Mouse (Mus musculus) heart, adult 2 months (tissue): ENCODE results near the gene Kxd1. TPM values are rescaled to one million over a fixed set of nuclear protein-coding genes. Genes with fewer than 3 reads are reported as not detected.

Source experiments
- DNase-seq, 2 experiments: peaks; one replicate each; pipeline ENCODE4 v3.0.0; 2021
- H3K27ac ChIP-seq: fragments of 200-600 bp; 2 replicates; pipeline ENCODE4 v1.8.1; 2022
- H3K27me3 ChIP-seq: fragments of 200-500 bp; 2 replicates; pipeline ENCODE4 v1.6.1; 2012; ENCODE audit warnings: mild to moderate bottlenecking, low read length, inconsistent platforms, mixed read lengths; ENCODE audit not compliant: control insufficient read depth, insufficient read depth
- H3K36me3 ChIP-seq: fragments of 200-500 bp; 2 replicates; pipeline ENCODE4 v1.6.1; 2012; ENCODE audit warnings: low read length, inconsistent platforms; ENCODE audit not compliant: control insufficient read depth, insufficient read depth
- H3K4me1 ChIP-seq: fragments of 200-500 bp; 2 replicates; pipeline ENCODE4 v1.6.1; 2011; ENCODE audit warnings: low read length; ENCODE audit not compliant: control insufficient read depth, insufficient read depth
- H3K4me3 ChIP-seq: fragments of 200-600 bp; 2 replicates; pipeline ENCODE4 v1.8.1; 2022
- H3K79me2 ChIP-seq: fragments of 200-500 bp; replicated peaks from 2 replicates; pipeline ENCODE4 v1.6.1; 2012; ENCODE audit warnings: mild to moderate bottlenecking, inconsistent platforms, low read length, moderate library complexity, mixed read lengths; ENCODE audit not compliant: control insufficient read depth, insufficient read depth
- H3K9ac ChIP-seq: fragments of 200-500 bp; 2 replicates; pipeline ENCODE4 v1.6.1; 2012; ENCODE audit warnings: low read depth, mild to moderate bottlenecking, control low read depth, inconsistent platforms, low read length, mixed read lengths
- CTCF ChIP-seq: fragments of 200-600 bp; IDR thresholded peaks from 2 replicates; pipeline ENCODE4 v1.8.1; 2022; ENCODE audit warnings: antibody characterized with exemption, mild to moderate bottlenecking, moderate library complexity
- EP300 ChIP-seq: fragments of 200-500 bp; IDR thresholded peaks from 2 replicates; pipeline ENCODE4 v1.6.1; 2011; ENCODE audit warnings: low read depth, low read length, control low read depth; ENCODE audit not compliant: insufficient read depth
- POLR2A ChIP-seq: fragments of 200-500 bp; IDR thresholded peaks from 2 replicates; pipeline ENCODE4 v1.6.1; 2011; ENCODE audit warnings: mild to moderate bottlenecking, low read depth, low read length, control low read depth; ENCODE audit not compliant: insufficient read depth
- WGBS: fragments of 180-500 bp; shearing (Covaris S2); methylation state at CpG from one replicate; pipeline ENCODE4 v1.1.7; 2018; 5-methylcytosine and 5-hydroxymethylcytosine counted together
- intact Hi-C: fragments of 180-260 bp; cut with DNase I; formaldehyde crosslinking; loops from one replicate; pipeline ENCODE4 v1.15.1; 2025
- polyA plus RNA-seq: library from polyadenylated mRNA; depleted of rRNA; stranded (reverse); fragments of >200 nt; gene quantifications from 2 replicates; pipeline ENCODE4 v1.2.3, GENCODE M21; 2012
- total RNA-seq, 2 experiments: library from RNA; stranded (reverse); gene quantifications; 2 replicates each; pipeline ENCODE4 v1.2.3; 2021

Kxd1 gene
- total and polyA plus RNA-seq, 3 experiments, result 80.4 to 121 (median 99.4) TPM

DNA sequence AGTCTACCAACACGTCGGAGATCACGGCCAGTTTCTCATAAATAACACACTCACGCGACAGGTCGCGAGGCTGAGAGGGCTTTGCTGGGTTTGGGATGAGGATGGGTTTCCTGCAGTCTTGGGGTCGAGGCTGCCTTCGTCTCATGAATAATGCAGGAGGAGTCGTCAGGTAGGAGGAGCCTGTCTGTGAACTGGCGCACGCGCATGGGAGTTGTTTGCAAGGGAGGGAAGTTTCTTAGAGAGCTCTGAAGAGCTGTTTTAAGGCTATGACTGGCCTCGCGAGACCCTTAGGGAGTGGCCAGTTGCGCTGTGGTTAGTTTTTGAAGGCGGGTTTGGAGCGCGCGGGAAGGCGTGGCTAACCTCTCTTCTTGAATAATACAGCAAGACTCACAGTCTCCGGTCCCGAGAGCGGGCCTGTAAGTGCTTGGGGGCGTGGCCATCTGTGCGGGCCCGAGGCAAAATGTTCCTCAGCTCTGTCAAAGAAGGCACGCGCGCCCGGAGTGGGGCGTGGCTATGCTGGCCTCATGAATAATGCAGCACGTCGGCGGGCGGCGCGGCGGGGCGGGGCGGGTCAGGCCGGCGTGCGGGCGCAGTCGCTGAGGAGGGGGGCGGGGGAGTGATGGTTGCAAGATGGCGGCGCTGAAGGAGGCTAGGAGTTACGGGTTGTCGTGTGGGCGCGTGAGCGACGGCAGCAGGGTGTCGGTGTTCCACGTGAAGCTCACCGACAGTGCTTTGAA, 11.5 kb upstream of the Kxd1 start, which contains the start of gene Ell:
TSS of gene Ell (plus strand) at position 381 of the 737 bp plus-strand sequence.
- peak within 1 kb of the TSS; percentile 93 for H3K27ac ChIP-seq
- peak within 1 kb of the TSS; percentile 85 for H3K4me3 ChIP-seq
- peak within 1 kb of the TSS; percentile 83 for H3K9ac ChIP-seq
- H3K4me1 ChIP-seq, result peaks cover 23% of the 10 kb centered on the region
- H3K36me3 ChIP-seq, result no peaks in the 10 kb centered on the region; the same call in 1 of the 2 replicates
- no peaks in the 10 kb centered on the region for H3K27me3 ChIP-seq
- 1% methylated on average over 58 of the region's 58 CpGs for WGBS
- DNase-seq, result peak; percentile 99
- peaks cover 3% of the 10 kb centered on the region for H3K79me2 ChIP-seq
- intact Hi-C loops, result no loop called here
- TF ChIP-seq POLR2A, result peak; percentile 84
- no peak for TF ChIP-seq CTCF
- peak; percentile 75; the same call in 1 of the 2 replicates for TF ChIP-seq EP300

DNA sequence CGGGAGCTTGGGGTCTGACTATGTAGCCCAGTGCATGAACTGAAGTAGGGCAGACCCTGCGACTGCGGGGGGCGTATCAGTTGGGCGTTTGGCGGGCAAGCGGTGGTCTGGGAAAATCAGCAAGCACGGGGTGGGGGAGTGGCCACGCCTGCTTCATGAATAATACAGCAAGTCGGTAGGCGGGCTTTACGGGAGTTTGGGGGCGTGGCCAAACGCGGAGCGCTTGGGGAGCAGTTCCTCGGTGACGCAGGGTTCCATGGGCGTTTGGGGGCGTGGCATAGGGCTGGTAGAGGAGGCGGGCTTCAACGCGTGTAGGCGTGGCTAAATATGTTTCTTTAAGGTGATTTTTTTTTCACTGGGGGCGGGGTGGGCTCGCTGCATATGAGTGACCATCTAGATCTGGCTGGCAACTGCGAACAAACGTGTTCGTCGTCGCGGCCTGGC, 10.9 kb upstream of the Kxd1 start:
- Histone ChIP-seq H3K36me3 (no peaks in the 10 kb centered on the region; the same call in 1 of the 2 replicates), H3K79me2 (peaks cover 3% of the 10 kb centered on the region), H3K4me1 (peaks cover 17% of the 10 kb centered on the region), H3K4me3 (peak overlapping the region; percentile 85), H3K27ac (peak overlapping the region; percentile 93), H3K9ac (peak overlapping the region; percentile 53), H3K27me3 (no peaks in the 10 kb centered on the region)
- WGBS, result under 1% methylated on average over 32 of the region's 32 CpGs
- TF ChIP-seq EP300 (no peak), POLR2A (no peak; the same call in 1 of the 2 replicates), CTCF (no peak)
- DNase-seq, result peak; percentile 98
- intact Hi-C loops, result no loop called here

DNA sequence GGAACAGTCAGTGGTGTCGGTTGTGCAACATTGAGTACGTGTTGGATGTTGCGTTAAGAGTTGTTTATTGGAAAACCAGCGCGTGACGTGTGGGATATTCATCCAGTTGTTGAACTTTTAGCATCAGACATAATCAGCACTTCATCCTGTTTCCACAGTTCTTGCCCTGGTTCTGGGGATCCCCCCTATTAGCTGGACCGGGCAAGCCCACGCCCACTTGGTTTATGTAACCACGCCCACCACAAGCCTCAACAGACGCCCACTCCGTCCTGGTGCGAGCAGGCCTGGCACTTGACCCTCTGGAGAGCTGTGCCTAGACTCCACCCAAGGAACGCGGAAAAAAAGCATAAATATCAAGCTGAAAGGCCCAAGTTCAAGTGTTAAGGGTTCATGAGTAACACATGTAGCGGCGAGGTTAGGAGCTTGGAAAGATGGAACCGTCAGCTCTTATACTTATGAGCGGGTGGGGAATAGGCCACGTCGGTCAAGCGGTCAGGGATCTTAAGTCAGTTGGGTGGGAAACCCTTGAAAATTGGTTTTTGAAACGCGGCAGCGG, 10.3 kb upstream of the Kxd1 start:
- Histone ChIP-seq H3K36me3 (no peaks in the 10 kb centered on the region; the same call in 1 of the 2 replicates), H3K4me3 (peak overlapping the region; percentile 85), H3K4me1 (peaks cover 14% of the 10 kb centered on the region), H3K27me3 (no peaks in the 10 kb centered on the region), H3K9ac (peak overlapping the region; percentile 51), H3K79me2 (peaks cover 3% of the 10 kb centered on the region), H3K27ac (peak overlapping the region; percentile 93)
- WGBS, result 8% methylated on average over 24 of the region's 24 CpGs
- TF ChIP-seq CTCF (no peak), POLR2A (peak; percentile 54)
- intact Hi-C loops, result no loop called here
- DNase-seq, result peak; percentile 71 to 83

DNA sequence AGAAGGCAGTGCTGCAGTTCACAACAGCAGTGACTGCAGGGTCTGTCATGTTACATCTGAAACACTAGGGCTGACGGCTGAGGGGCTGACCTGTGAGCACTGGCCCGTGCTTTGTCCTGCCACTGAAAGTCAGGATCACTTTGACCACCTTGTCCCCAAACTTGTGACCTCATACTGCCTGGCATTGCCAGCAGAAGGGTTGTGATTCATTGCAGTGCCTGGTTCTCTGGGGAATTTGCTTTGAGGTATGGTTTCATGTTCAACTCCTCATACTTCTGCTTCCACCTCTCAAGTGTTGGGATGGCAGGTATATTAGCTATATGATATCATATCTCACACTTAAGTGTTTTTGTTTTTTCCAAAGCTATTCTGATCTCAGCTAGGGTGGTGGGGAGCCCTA, 7.9 kb upstream of the Kxd1 start:
- H3K9ac ChIP-seq, result no peak overlapping the region
- no peak for TF ChIP-seq CTCF
- TF ChIP-seq EP300, result no peak
- no peak for TF ChIP-seq POLR2A
- no peak overlapping the region for H3K4me3 ChIP-seq
- intact Hi-C loops, result no loop called here
- peaks cover 3% of the 10 kb centered on the region; the same call in 1 of the 2 replicates for H3K79me2 ChIP-seq
- 84% methylated on average over 2 of the region's 2 CpGs for WGBS
- H3K36me3 ChIP-seq, result no peaks in the 10 kb centered on the region; the same call in 1 of the 2 replicates
- H3K27ac ChIP-seq, result no peak overlapping the region
- no peaks in the 10 kb centered on the region for H3K27me3 ChIP-seq
- peaks cover 6% of the 10 kb centered on the region for H3K4me1 ChIP-seq
- DNase-seq, result no peak

DNA sequence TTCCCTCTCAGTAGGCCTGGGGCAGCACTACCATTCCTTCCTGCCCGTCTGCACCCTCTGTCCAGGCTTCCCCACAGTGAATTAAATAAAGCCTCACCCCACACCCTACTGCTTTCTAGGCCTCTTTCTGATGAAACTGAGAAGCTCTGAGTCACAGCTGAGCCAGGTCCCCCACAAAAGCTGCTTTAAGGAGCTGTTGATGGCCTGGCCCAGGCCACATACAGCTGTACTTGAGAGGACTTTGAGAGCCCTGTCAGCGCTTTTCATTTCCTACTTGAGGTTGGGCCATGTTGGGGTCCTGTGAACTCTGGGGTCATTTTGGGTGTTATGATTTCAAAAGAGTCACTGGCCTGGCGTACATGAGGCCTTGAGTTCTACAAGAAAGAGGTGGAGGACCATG, 7.5 kb upstream of the Kxd1 start:
- intact Hi-C loops, result no loop called here
- WGBS, result 88% methylated on average over 3 of the region's 3 CpGs
- Histone ChIP-seq H3K36me3 (no peaks in the 10 kb centered on the region), H3K4me3 (no peak overlapping the region), H3K27me3 (no peaks in the 10 kb centered on the region), H3K9ac (no peak overlapping the region), H3K4me1 (peaks cover 3% of the 10 kb centered on the region), H3K79me2 (peaks cover 3% of the 10 kb centered on the region; the same call in 1 of the 2 replicates), H3K27ac (no peak overlapping the region)
- DNase-seq, result no peak
- TF ChIP-seq POLR2A (no peak), EP300 (no peak), CTCF (no peak)

DNA sequence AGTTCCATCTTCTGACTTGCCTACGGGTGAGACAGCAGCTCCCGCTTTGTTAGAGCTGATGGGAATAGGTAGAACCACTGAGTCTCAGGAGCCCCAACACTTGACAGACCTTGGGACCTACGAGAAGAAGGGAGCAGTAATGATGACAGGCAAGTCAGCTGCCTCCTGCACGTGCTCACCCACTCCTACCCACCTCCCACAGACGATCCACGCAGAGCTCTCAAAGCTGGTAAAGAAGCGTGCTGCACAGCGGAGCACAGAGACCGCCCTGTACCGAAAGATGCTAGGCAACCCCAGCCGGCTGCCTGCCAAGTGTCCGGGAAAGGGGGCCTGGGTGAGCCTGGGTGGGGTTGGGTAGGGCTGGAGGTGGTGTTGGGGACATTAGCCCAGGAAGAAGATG, 6.5 kb upstream of the Kxd1 start:
- intact Hi-C loops, result no loop called here
- Histone ChIP-seq H3K9ac (no peak overlapping the region), H3K36me3 (no peaks in the 10 kb centered on the region), H3K27me3 (no peaks in the 10 kb centered on the region), H3K27ac (no peak overlapping the region), H3K4me1 (0 out of 2 replicates have a peak, but pooled peaks cover 1% of the 10 kb centered on the region), H3K4me3 (no peak overlapping the region), H3K79me2 (0 out of 2 replicates have a peak, but pooled peaks cover 1% of the 10 kb centered on the region)
- WGBS, result 93% methylated on average over 12 of the region's 12 CpGs
- no peak for DNase-seq
- TF ChIP-seq EP300, result no peak
- no peak for TF ChIP-seq POLR2A
- no peak for TF ChIP-seq CTCF
